Mouse (Mus musculus) cortical plate, adult 2 months (tissue): ENCODE results near the gene Fam131a.

ENCODE experiments used
- CTCF ChIP-seq: fragments of 200-500 bp; IDR thresholded peaks from 2 replicates; pipeline ENCODE4 v1.5.1; 2011; ENCODE audit warnings: mild to moderate bottlenecking, control low read depth, low read length; ENCODE audit not compliant: insufficient read depth; ENCODE audit errors: extremely low read depth
- POLR2A ChIP-seq: fragments of 200-500 bp; IDR thresholded peaks from 2 replicates; pipeline ENCODE4 v1.6.1; 2011; ENCODE audit warnings: mild to moderate bottlenecking, low read length, control low read depth; ENCODE audit not compliant: insufficient read depth; ENCODE audit errors: extremely low read depth

DNA sequence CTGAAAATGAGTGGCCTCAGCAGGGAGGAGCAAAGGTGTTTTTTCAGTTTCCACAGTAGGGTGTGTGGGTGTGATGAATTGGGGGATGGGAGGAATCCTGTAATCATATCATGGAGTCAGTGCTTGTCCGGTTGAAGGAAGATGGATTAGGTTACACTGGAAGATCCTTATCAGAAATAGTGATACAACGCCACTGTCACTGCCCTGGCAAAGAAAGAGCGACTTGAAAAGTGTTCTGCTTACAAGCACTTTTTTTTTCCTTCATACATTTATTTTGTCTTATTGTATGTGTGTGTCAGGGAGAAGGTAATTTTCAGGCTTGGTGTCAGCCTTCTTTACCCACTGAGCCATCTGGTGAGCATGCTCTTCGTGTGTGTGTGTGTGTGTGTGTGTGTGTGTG, 29.7 kb downstream of the Fam131a start:
- TF ChIP-seq CTCF (no peak), POLR2A (no peak)
